Mouse (Mus musculus) spleen, postnatal 4 days (tissue): ENCODE results near the gene Apoc1.

Experiments
- DNase-seq, 2 experiments: peaks; one replicate each; pipeline ENCODE4 v3.0.0; 2022; ENCODE audit warnings: low spot score in 2 of 2

Gene Apoc1

GRCm38 (mm10) chr7:19691873-19692865, at the start of gene Apoc1:
Gene Apoc1 (minus strand): TSS chr7:19692660.
- no peak for DNase-seq

- DNase-seq: no peak
These were observed 49.0 kb upstream of the Apoc1 start for GRCm38 (mm10) chr7:19741329-19742031.

GRCm38 (mm10) chr7:19740269-19740668, 47.8 kb upstream of the Apoc1 start:
- no peak for DNase-seq

GRCm38 (mm10) chr7:19738771-19739170, 46.3 kb upstream of the Apoc1 start:
- no peak for DNase-seq

GRCm38 (mm10) chr7:19736389-19737057, 44.1 kb upstream of the Apoc1 start:
- peak in 1 of 2 experiments; percentile 32 for DNase-seq

- no peak for DNase-seq
These were observed 41.8 kb upstream of the Apoc1 start for GRCm38 (mm10) chr7:19734178-19734666.

GRCm38 (mm10) chr7:19726541-19726940, 34.1 kb upstream of the Apoc1 start:
- DNase-seq: no peak

- no peak for DNase-seq
These were observed 31.7 kb upstream of the Apoc1 start for GRCm38 (mm10) chr7:19724167-19724566.

GRCm38 (mm10) chr7:19722754-19723195, 30.3 kb upstream of the Apoc1 start:
- no peak for DNase-seq

GRCm38 (mm10) chr7:19719200-19719599, 26.7 kb upstream of the Apoc1 start:
- no peak for DNase-seq

GRCm38 (mm10) chr7:19718297-19718952, 26.0 kb upstream of the Apoc1 start:
- DNase-seq: no peak

- DNase-seq: no peak
These were observed 24.9 kb upstream of the Apoc1 start for GRCm38 (mm10) chr7:19717346-19717745.

- no peak for DNase-seq
These were observed 24.4 kb upstream of the Apoc1 start for GRCm38 (mm10) chr7:19716822-19717221.

- no peak for DNase-seq
These were observed 23.7 kb upstream of the Apoc1 start for GRCm38 (mm10) chr7:19716055-19716682.

GRCm38 (mm10) chr7:19715239-19716054, 23.0 kb upstream of the Apoc1 start, which contains the start of gene Tomm40:
Gene Tomm40 (minus strand): TSS chr7:19715438.
- peak; percentile 96 to 98 for DNase-seq

GRCm38 (mm10) chr7:19714836-19715235, 22.4 kb upstream of the Apoc1 start:
- peak in 1 of 2 experiments; percentile 74 for DNase-seq

- no peak for DNase-seq
These were observed 21.1 kb upstream of the Apoc1 start for GRCm38 (mm10) chr7:19713598-19713997.

GRCm38 (mm10) chr7:19713196-19713595, 20.7 kb upstream of the Apoc1 start:
- DNase-seq: no peak

GRCm38 (mm10) chr7:19712414-19712813, 20.0 kb upstream of the Apoc1 start:
- no peak for DNase-seq

- no peak for DNase-seq
These were observed 18.2 kb upstream of the Apoc1 start for GRCm38 (mm10) chr7:19710650-19711049.
